Mouse (Mus musculus): ENCODE measurements around the gene Gm47985. TPM values are rescaled to one million over a fixed set of nuclear protein-coding genes. Genes with fewer than 3 reads are reported as not detected.

Gene Gm47985
- polyA plus RNA-seq, 1 experiment = 2.2 TPM

DNA sequence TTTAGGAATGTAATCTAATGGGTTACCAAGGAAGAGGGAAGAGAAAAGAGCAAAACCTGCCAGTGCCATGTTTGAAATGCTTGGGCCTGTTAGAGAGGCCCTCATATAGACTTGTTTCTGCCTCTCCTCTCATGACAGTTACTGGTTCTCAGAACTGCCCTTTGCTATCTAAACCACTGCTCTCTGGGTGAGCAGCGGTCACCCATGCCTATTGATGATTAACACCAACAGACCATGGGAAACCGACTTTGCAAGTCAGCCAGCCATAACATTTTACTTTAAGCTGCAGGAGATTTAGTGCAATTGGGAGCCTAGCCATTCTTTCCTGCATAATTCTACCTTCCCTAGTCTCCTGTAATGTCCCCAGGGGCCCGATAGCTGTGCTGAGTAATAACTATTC, 34.1 kb downstream of the Gm47985 start:
- Histone ChIP-seq H3K4me1 (ENCODE audit: control insufficient read depth, insufficient read depth, low read length) (no peaks in the 10 kb centered on the region), H3K27me3 (ENCODE audit: control insufficient read depth, insufficient read depth, low read length) (no peaks in the 10 kb centered on the region), H3K4me3 (ENCODE audit: control insufficient read depth, low read depth, low read length) (no peak overlapping the region), H3K27ac (ENCODE audit: control insufficient read depth, insufficient read depth, low read depth, low read length) (no peak overlapping the region), H3K36me3 (ENCODE audit: control insufficient read depth, insufficient read depth, low read length) (no peaks in the 10 kb centered on the region)
- TF ChIP-seq CTCF (IDR thresholded peaks at IDR 0.05; ENCODE audit: control insufficient read depth, insufficient read depth, insufficient replicate concordance, low read depth, low read length) (no peak), POLR2A (IDR thresholded peaks at IDR 0.05; ENCODE audit: control insufficient read depth, low read depth, low read length) (no peak)

DNA sequence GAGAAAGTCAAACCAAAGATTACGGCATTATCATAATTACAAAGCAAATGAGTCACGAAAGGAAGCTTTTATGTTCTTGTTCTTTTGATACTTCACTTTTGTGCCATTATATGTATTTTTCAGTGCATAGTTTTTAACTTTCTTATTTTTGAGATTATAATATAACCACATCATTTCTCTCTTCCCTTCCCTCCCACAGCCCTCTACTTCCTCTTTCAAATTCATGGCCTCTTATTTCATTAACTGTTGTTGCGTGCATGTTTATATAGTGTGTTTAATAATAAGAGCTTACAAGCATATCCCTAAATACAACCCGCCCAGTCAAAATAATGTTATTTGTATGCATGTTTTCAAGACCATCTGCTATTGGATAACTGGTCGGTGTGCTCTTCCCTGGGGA, 36.7 kb downstream of the Gm47985 start:
- H3K27me3 ChIP-seq (ENCODE audit: control insufficient read depth, insufficient read depth, low read length) = no peaks in the 10 kb centered on the region
- H3K4me1 ChIP-seq (ENCODE audit: control insufficient read depth, insufficient read depth, low read length) = no peaks in the 10 kb centered on the region
- H3K4me3 ChIP-seq (ENCODE audit: control insufficient read depth, low read depth, low read length) = no peak overlapping the region
- no peak overlapping the region for H3K27ac ChIP-seq (ENCODE audit: control insufficient read depth, insufficient read depth, low read depth, low read length)
- no peaks in the 10 kb centered on the region for H3K36me3 ChIP-seq (ENCODE audit: control insufficient read depth, insufficient read depth, low read length)
- TF ChIP-seq CTCF (IDR thresholded peaks at IDR 0.05; ENCODE audit: control insufficient read depth, insufficient read depth, insufficient replicate concordance, low read depth, low read length) = no peak
- TF ChIP-seq POLR2A (IDR thresholded peaks at IDR 0.05; ENCODE audit: control insufficient read depth, low read depth, low read length) = no peak

DNA sequence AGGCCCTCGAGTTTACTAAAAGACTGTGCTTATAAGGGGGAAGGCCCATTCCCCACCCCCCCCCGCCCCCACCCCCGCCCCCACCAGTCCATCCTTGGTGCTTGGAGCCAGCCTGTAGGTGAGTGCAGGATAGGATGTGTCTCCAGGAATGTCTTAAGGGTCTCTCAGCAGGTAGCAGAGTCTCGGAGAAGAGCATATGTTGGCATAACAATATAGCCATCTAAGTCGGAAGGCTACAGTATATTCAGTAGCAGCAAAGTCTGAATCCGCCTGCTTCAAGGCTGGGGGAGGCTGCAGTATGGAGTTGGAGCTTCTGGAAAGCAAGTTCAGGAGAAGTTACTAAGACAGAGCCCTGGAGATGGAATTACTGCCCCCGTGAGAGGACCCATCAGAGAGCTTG, 37.8 kb downstream of the Gm47985 start:
- no peak overlapping the region for H3K27ac ChIP-seq (ENCODE audit: control insufficient read depth, insufficient read depth, low read depth, low read length)
- no peaks in the 10 kb centered on the region for H3K36me3 ChIP-seq (ENCODE audit: control insufficient read depth, insufficient read depth, low read length)
- no peaks in the 10 kb centered on the region for H3K27me3 ChIP-seq (ENCODE audit: control insufficient read depth, insufficient read depth, low read length)
- TF ChIP-seq CTCF (IDR thresholded peaks at IDR 0.05; ENCODE audit: control insufficient read depth, insufficient read depth, insufficient replicate concordance, low read depth, low read length) = no peak
- TF ChIP-seq POLR2A (IDR thresholded peaks at IDR 0.05; ENCODE audit: control insufficient read depth, low read depth, low read length) = no peak
- no peak overlapping the region for H3K4me3 ChIP-seq (ENCODE audit: control insufficient read depth, low read depth, low read length)
- no peaks in the 10 kb centered on the region for H3K4me1 ChIP-seq (ENCODE audit: control insufficient read depth, insufficient read depth, low read length)

DNA sequence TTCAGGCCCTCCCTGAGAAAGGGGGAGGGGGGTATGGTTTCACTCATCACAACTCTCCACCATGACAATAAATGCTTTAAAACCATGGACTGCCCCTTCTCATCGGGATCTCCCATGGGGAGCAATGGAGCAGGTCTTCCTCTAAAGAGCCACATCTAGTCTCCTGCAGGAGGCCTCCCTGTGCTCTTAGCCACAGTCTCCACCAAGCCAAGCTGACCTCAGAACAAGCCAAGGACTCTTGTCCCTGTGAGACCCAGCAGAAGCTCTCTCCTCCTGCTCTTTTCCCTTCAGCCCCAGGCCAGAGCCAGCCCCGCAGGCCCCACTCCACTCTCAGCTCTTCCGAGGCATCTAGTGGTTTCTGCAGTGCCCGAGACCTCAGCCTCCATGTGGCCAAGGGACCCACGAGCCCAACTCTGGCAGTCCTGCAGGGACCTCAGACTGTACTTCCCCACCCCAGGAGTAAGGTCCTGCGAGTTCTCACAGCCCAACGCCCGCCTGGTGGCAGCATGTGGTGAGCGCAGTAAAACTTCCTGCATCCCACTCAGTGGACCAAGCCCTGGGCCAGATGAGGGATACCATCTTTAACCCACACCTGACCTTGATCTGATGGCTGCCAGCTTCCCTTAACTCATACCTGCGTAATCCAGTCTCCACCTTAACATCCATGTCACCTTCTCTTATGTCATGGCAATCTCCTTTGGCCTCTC, 40.4 kb downstream of the Gm47985 start:
- Histone ChIP-seq H3K27ac (ENCODE audit: control insufficient read depth, insufficient read depth, low read depth, low read length) (no peak overlapping the region), H3K4me1 (ENCODE audit: control insufficient read depth, insufficient read depth, low read length) (no peaks in the 10 kb centered on the region), H3K27me3 (ENCODE audit: control insufficient read depth, insufficient read depth, low read length) (no peaks in the 10 kb centered on the region), H3K36me3 (ENCODE audit: control insufficient read depth, insufficient read depth, low read length) (no peaks in the 10 kb centered on the region), H3K4me3 (ENCODE audit: control insufficient read depth, low read depth, low read length) (no peak overlapping the region)
- TF ChIP-seq CTCF (IDR thresholded peaks at IDR 0.05; ENCODE audit: control insufficient read depth, insufficient read depth, insufficient replicate concordance, low read depth, low read length) (no peak), POLR2A (IDR thresholded peaks at IDR 0.05; ENCODE audit: control insufficient read depth, low read depth, low read length) (no peak)

DNA sequence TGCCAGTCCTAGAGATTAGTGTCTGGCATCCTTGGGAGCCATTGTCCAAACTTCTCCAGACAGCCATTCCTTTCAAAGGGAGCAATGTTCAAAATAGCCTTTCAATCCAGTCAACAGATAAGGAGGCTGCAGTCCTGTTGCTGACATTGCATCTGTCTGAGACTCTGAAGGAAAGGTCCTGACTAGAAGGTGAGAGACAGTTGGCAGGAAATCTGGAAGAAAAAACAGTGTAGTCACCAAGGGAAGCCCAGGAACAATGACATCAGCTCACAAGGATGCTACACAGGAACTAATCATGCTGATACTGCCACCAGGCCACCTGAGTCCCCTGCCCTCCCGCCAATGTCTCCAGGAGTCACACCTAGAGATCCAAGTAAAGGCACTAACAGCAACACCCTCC, 41.0 kb downstream of the Gm47985 start:
- H3K36me3 ChIP-seq (ENCODE audit: control insufficient read depth, insufficient read depth, low read length) = no peaks in the 10 kb centered on the region
- H3K4me1 ChIP-seq (ENCODE audit: control insufficient read depth, insufficient read depth, low read length) = no peaks in the 10 kb centered on the region
- no peaks in the 10 kb centered on the region for H3K27me3 ChIP-seq (ENCODE audit: control insufficient read depth, insufficient read depth, low read length)
- TF ChIP-seq CTCF (IDR thresholded peaks at IDR 0.05; ENCODE audit: control insufficient read depth, insufficient read depth, insufficient replicate concordance, low read depth, low read length) (no peak), POLR2A (IDR thresholded peaks at IDR 0.05; ENCODE audit: control insufficient read depth, low read depth, low read length) (no peak)
- no peak overlapping the region for H3K27ac ChIP-seq (ENCODE audit: control insufficient read depth, insufficient read depth, low read depth, low read length)
- no peak overlapping the region for H3K4me3 ChIP-seq (ENCODE audit: control insufficient read depth, low read depth, low read length)

DNA sequence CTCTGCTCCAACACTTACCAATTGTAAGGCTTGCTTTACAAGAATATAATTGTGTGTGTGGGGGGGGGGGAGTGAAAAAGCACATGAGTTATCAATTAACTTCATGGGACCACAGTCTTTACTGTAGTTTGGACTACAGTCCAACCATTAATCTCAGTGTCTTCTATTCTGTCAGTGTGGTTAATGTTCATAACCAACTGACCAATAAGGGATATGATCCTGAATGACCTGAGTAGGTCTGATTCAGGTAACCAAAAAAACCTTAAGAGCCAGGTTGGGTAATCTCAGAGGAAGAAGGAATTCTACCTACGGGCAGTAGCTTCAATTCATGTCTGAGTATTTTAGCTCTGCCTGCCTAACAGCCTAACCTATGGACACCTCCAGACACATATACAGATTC, 42.2 kb downstream of the Gm47985 start:
- Histone ChIP-seq H3K4me3 (ENCODE audit: control insufficient read depth, low read depth, low read length) (no peak overlapping the region), H3K27ac (ENCODE audit: control insufficient read depth, insufficient read depth, low read depth, low read length) (no peak overlapping the region), H3K27me3 (ENCODE audit: control insufficient read depth, insufficient read depth, low read length) (no peaks in the 10 kb centered on the region), H3K36me3 (ENCODE audit: control insufficient read depth, insufficient read depth, low read length) (no peaks in the 10 kb centered on the region), H3K4me1 (ENCODE audit: control insufficient read depth, insufficient read depth, low read length) (no peaks in the 10 kb centered on the region)
- TF ChIP-seq CTCF (IDR thresholded peaks at IDR 0.05; ENCODE audit: control insufficient read depth, insufficient read depth, insufficient replicate concordance, low read depth, low read length) = no peak
- TF ChIP-seq POLR2A (IDR thresholded peaks at IDR 0.05; ENCODE audit: control insufficient read depth, low read depth, low read length) = no peak

DNA sequence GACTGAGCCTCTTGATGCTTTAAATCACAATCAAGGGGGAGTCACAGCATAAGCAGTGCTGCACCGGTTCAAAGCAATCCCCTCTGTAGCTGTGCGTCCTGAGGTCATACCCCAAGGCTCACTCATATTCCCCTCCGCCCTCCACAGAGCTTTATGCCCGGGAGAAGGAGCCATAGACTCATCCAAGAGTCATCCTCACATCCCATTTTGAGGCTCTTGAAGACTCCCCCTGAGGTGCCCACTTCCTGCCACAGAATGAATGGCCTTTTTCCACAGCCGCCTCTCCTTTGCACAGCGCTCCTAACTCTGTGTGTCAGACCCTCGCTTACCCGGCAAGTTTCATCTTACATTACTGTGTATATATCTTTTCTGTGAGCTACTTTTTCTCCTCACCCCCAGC, 45.2 kb downstream of the Gm47985 start:
- H3K27me3 ChIP-seq (ENCODE audit: control insufficient read depth, insufficient read depth, low read length) = no peaks in the 10 kb centered on the region
- H3K27ac ChIP-seq (ENCODE audit: control insufficient read depth, insufficient read depth, low read depth, low read length) = no peak overlapping the region
- TF ChIP-seq POLR2A (IDR thresholded peaks at IDR 0.05; ENCODE audit: control insufficient read depth, low read depth, low read length) (no peak), CTCF (IDR thresholded peaks at IDR 0.05; ENCODE audit: control insufficient read depth, insufficient read depth, insufficient replicate concordance, low read depth, low read length) (no peak)
- H3K4me3 ChIP-seq (ENCODE audit: control insufficient read depth, low read depth, low read length) = no peak overlapping the region
- no peaks in the 10 kb centered on the region for H3K4me1 ChIP-seq (ENCODE audit: control insufficient read depth, insufficient read depth, low read length)
- H3K36me3 ChIP-seq (ENCODE audit: control insufficient read depth, insufficient read depth, low read length) = no peaks in the 10 kb centered on the region
